Comparison of ENCODE assay signal across 12 mouse cellular contexts in genomic region chr12:110009136-110009535, GRCm38 (mm10).
DNase-seq lines count a peak whose midpoint lies in the region; ATAC-seq and TF ChIP-seq lines count a peak whose summit lies in the region.
"Had no signal": no experiment of that assay in that cellular context is flagged by ENCODE, and none has a peak within 500 bp of the region (broad histone marks: within the 10 kb centered on the region; RNA-seq: fewer than 3 reads in every experiment).

No protein-coding gene starts in this region.

- H3K4me3 ChIP-seq in hindbrain, postnatal 0 days (ENCODE audit: low read length) = no peak overlapping the region
- no peak overlapping the region for H3K4me3 ChIP-seq in hindbrain, embryonic 14.5 days (replicated peaks; ENCODE audit: low read length)
- H3K4me3 ChIP-seq in lung, postnatal 0 days (ENCODE audit: low read depth, low read length) = no peak overlapping the region
- H3K4me3 ChIP-seq in ES-E14 (ENCODE audit: insufficient read depth in 1 of 2, low read depth in 1 of 2, low read length in 2 of 2, poor library complexity in 1 of 2, severe bottlenecking in 1 of 2) = no peak overlapping the region
- no peak overlapping the region for H3K4me3 ChIP-seq in embryonic fibroblast, embryonic 13.5 days (ENCODE audit: insufficient read depth, low read length)
- H3K4me3 ChIP-seq: embryonic facial prominence, embryonic 10.5 days; forebrain, embryonic 10.5 days; hindbrain, embryonic 12.5 days had no signal

- H3K9ac ChIP-seq in hindbrain, postnatal 0 days (replicated peaks; ENCODE audit: low read length) = no peak overlapping the region
- H3K9ac ChIP-seq in hindbrain, embryonic 14.5 days = no peak overlapping the region
- no peak overlapping the region for H3K9ac ChIP-seq in lung, postnatal 0 days (replicated peaks; ENCODE audit: low read depth)
- no peak overlapping the region for H3K9ac ChIP-seq in ES-E14 (ENCODE audit: insufficient read depth, low read depth, low read length, poor library complexity, severe bottlenecking)
- H3K9ac ChIP-seq: hindbrain, embryonic 12.5 days had no signal

- no peak for DNase-seq in hindbrain, postnatal 0 days (ENCODE audit: low spot score)
- no peak for DNase-seq in hindbrain, embryonic 14.5 days (ENCODE audit: low spot score)
- DNase-seq in lung, postnatal 0 days (ENCODE audit: low spot score) = no peak
- DNase-seq in lung, postnatal 10 days = no peak
- DNase-seq in ES-E14 (ENCODE audit: low read depth, low spot score) = no peak
- DNase-seq in urinary bladder, adult 2 months (ENCODE audit: low spot score) = no peak
- DNase-seq in spleen, postnatal 10 days (ENCODE audit: low spot score in 2 of 2) = no peak
- DNase-seq: cerebellum, adult 11 months had no signal

- peak; percentile 22; the same call in 1 of the 2 replicates for TF ChIP-seq CTCF in hindbrain, postnatal 0 days (IDR thresholded peaks at IDR 0.05; ENCODE audit: low read depth)
- TF ChIP-seq CTCF in lung, postnatal 0 days (IDR thresholded peaks at IDR 0.05) = peak; percentile 53
- peak; percentile 13; the same call in 1 of the 2 replicates for TF ChIP-seq CTCF in embryonic fibroblast, embryonic 13.5 days (IDR thresholded peaks at IDR 0.05; ENCODE audit: borderline replicate concordance, insufficient read depth, low read length)

- H3K4me2 ChIP-seq in hindbrain, postnatal 0 days (ENCODE audit: low read depth, low read length) = no peak overlapping the region
- no peak overlapping the region for H3K4me2 ChIP-seq in hindbrain, embryonic 14.5 days (replicated peaks)
- H3K4me2 ChIP-seq in lung, postnatal 0 days (replicated peaks; ENCODE audit: low read depth, low read length) = no peak overlapping the region
- H3K4me2 ChIP-seq: hindbrain, embryonic 12.5 days had no signal

- no peak overlapping the region for H3K27ac ChIP-seq in hindbrain, postnatal 0 days
- no peak overlapping the region for H3K27ac ChIP-seq in hindbrain, embryonic 14.5 days
- H3K27ac ChIP-seq in lung, postnatal 0 days (ENCODE audit: low read length) = no peak overlapping the region
- H3K27ac ChIP-seq in ES-E14 (ENCODE audit: insufficient read depth, low read depth, low read length, poor library complexity, severe bottlenecking) = no peak overlapping the region; the same call in 1 of the 2 replicates
- no peak overlapping the region for H3K27ac ChIP-seq in embryonic fibroblast, embryonic 13.5 days (ENCODE audit: insufficient read depth, low read length)
- H3K27ac ChIP-seq: embryonic facial prominence, embryonic 10.5 days; forebrain, embryonic 10.5 days; hindbrain, embryonic 12.5 days had no signal

- H3K9me3 ChIP-seq in hindbrain, postnatal 0 days (ENCODE audit: low read length) = no peaks in the 10 kb centered on the region
- no peaks in the 10 kb centered on the region for H3K9me3 ChIP-seq in hindbrain, embryonic 14.5 days (ENCODE audit: control insufficient read depth, low read length)
- no peaks in the 10 kb centered on the region for H3K9me3 ChIP-seq in lung, postnatal 0 days (ENCODE audit: low read length)
- no peaks in the 10 kb centered on the region for H3K9me3 ChIP-seq in ES-E14 (ENCODE audit: control insufficient read depth, insufficient read depth, low read depth, low read length)
- H3K9me3 ChIP-seq: embryonic facial prominence, embryonic 10.5 days; forebrain, embryonic 10.5 days; hindbrain, embryonic 12.5 days had no signal

- no peak for ATAC-seq in hindbrain, postnatal 0 days
- no peak for ATAC-seq in hindbrain, embryonic 14.5 days (ENCODE audit: low FRiP score)
- no peak for ATAC-seq in lung, postnatal 0 days

- no peak for TF ChIP-seq EP300 in lung, postnatal 0 days (IDR thresholded peaks at IDR 0.05)

- TF ChIP-seq POLR2A in embryonic fibroblast, embryonic 13.5 days (IDR thresholded peaks at IDR 0.05; ENCODE audit: low read depth, low read length) = no peak

- H3K4me1 ChIP-seq in hindbrain, postnatal 0 days (ENCODE audit: insufficient read depth, low read length) = no peaks in the 10 kb centered on the region
- no peaks in the 10 kb centered on the region for H3K4me1 ChIP-seq in hindbrain, embryonic 14.5 days (replicated peaks; ENCODE audit: control insufficient read depth, insufficient read depth, low read length)
- no peaks in the 10 kb centered on the region for H3K4me1 ChIP-seq in lung, postnatal 0 days (ENCODE audit: insufficient read depth, low read depth, low read length)
- no peaks in the 10 kb centered on the region for H3K4me1 ChIP-seq in ES-E14 (ENCODE audit: control insufficient read depth in 2 of 2, insufficient read depth in 2 of 2, low read length in 2 of 2, poor library complexity in 1 of 2)
- H3K4me1 ChIP-seq in embryonic fibroblast, embryonic 13.5 days (ENCODE audit: control insufficient read depth, insufficient read depth, low read length) = no peaks in the 10 kb centered on the region
- H3K4me1 ChIP-seq: embryonic facial prominence, embryonic 10.5 days; forebrain, embryonic 10.5 days; hindbrain, embryonic 12.5 days had no signal

- H3K27me3 ChIP-seq in hindbrain, postnatal 0 days (ENCODE audit: insufficient read depth, low read length) = no peaks in the 10 kb centered on the region
- H3K27me3 ChIP-seq in hindbrain, embryonic 14.5 days (ENCODE audit: control insufficient read depth, insufficient read depth, low read length) = no peaks in the 10 kb centered on the region
- H3K27me3 ChIP-seq in lung, postnatal 0 days (replicated peaks; ENCODE audit: insufficient read depth, low read length) = no peaks in the 10 kb centered on the region
- H3K27me3 ChIP-seq: hindbrain, embryonic 12.5 days had no signal

- in situ Hi-C loops in ES-E14 (cut with MboI; ENCODE audit: low sequenced_read_pairs in 2 of 2, unreplicated experiment in 2 of 2) = loop anchor here in 1 of 2 experiments (10.0 kb wide), 1 partner anchor 366 kb away; no protein-coding TSS in a partner anchor

- 49% methylated on average over 4 of the region's 4 CpGs for WGBS in hindbrain, postnatal 0 days
- 48% methylated on average over 4 of the region's 4 CpGs for WGBS in hindbrain, embryonic 14.5 days
- 55% methylated on average over 4 of the region's 4 CpGs for WGBS in lung, postnatal 0 days

- H3K36me3 ChIP-seq in hindbrain, postnatal 0 days (ENCODE audit: insufficient read depth, low read length) = no peaks in the 10 kb centered on the region
- H3K36me3 ChIP-seq in hindbrain, embryonic 14.5 days (replicated peaks; ENCODE audit: control insufficient read depth, insufficient read depth) = no peaks in the 10 kb centered on the region
- H3K36me3 ChIP-seq in lung, postnatal 0 days (ENCODE audit: insufficient read depth, low read length) = no peaks in the 10 kb centered on the region
- no peaks in the 10 kb centered on the region for H3K36me3 ChIP-seq in ES-E14 (ENCODE audit: control insufficient read depth, insufficient read depth, low read length, poor library complexity, severe bottlenecking)
- H3K36me3 ChIP-seq: embryonic facial prominence, embryonic 10.5 days; forebrain, embryonic 10.5 days; hindbrain, embryonic 12.5 days had no signal

TF ChIP-seq in ES-E14, 5 proteins besides CTCF, POLR2A, EP300 and RAD21:
- TF ChIP-seq HCFC1 (IDR thresholded peaks at IDR 0.05; ENCODE audit: borderline replicate concordance, insufficient read depth, low read length) (no peak), ZC3H11A (IDR thresholded peaks at IDR 0.05; ENCODE audit: borderline replicate concordance, low read depth, low read length) (peak; percentile 45), ZNF384 (IDR thresholded peaks at IDR 0.05; ENCODE audit: low read depth, low read length) (no peak), MAFK (IDR thresholded peaks at IDR 0.05; ENCODE audit: insufficient read depth, low read depth, low read length) (no peak), CHD2 (IDR thresholded peaks at IDR 0.05; ENCODE audit: low read depth, low read length) (no peak)
